In genomic region chr6:73367616-73368015, GRCm38 (mm10) we compare ENCODE assay signal across 8 mouse cellular contexts.
DNase-seq lines count a peak whose midpoint lies in the region; ATAC-seq and TF ChIP-seq lines count a peak whose summit lies in the region.

No protein-coding gene starts in this region.

- TF ChIP-seq EP300 in stomach, postnatal 0 days (optimal IDR thresholded peaks at IDR 0.05): no peak

- H3K4me2 ChIP-seq in heart, embryonic 12.5 days: peak overlapping the region; percentile 59
- H3K4me2 ChIP-seq in kidney, embryonic 16.5 days (replicated peaks; ENCODE audit: low read depth, low read length): peak overlapping the region; percentile 49
- peak overlapping the region; percentile 26 for H3K4me2 ChIP-seq in stomach, postnatal 0 days (replicated peaks; ENCODE audit: low read depth)

- no peaks in the 10 kb centered on the region for H3K36me3 ChIP-seq in heart, embryonic 12.5 days
- no peaks in the 10 kb centered on the region for H3K36me3 ChIP-seq in kidney, embryonic 16.5 days (ENCODE audit: insufficient read depth, low read length)
- no peaks in the 10 kb centered on the region for H3K36me3 ChIP-seq in stomach, postnatal 0 days (ENCODE audit: control insufficient read depth, insufficient read depth, low read length)

- no peaks in the 10 kb centered on the region for H3K9me3 ChIP-seq in heart, embryonic 12.5 days (replicated peaks)
- no peaks in the 10 kb centered on the region for H3K9me3 ChIP-seq in kidney, embryonic 16.5 days (ENCODE audit: low read length)
- no peaks in the 10 kb centered on the region for H3K9me3 ChIP-seq in stomach, postnatal 0 days (ENCODE audit: control insufficient read depth, low read length)

- H3K9ac ChIP-seq in heart, embryonic 12.5 days: no peak overlapping the region
- H3K9ac ChIP-seq in kidney, embryonic 16.5 days (replicated peaks; ENCODE audit: low read length): no peak overlapping the region
- no peak overlapping the region for H3K9ac ChIP-seq in stomach, postnatal 0 days (ENCODE audit: low read length)

- no peak overlapping the region for H3K4me3 ChIP-seq in embryonic fibroblast, embryonic 13.5 days (ENCODE audit: insufficient read depth, low read length)
- peak overlapping the region; percentile 11; the same call in 1 of the 2 replicates for H3K4me3 ChIP-seq in heart, embryonic 12.5 days
- peak overlapping the region; percentile 31 for H3K4me3 ChIP-seq in kidney, embryonic 16.5 days (ENCODE audit: low read length)
- H3K4me3 ChIP-seq in stomach, postnatal 0 days (ENCODE audit: low read depth, low read length): peak overlapping the region; percentile 5

- TF ChIP-seq POLR2A in embryonic fibroblast, embryonic 13.5 days (IDR thresholded peaks at IDR 0.05; ENCODE audit: low read depth, low read length): no peak

- DNase-seq in CD4-positive, CD25-positive, alpha-beta regulatory T cell, adult 2 months (ENCODE audit: low read depth, low spot score): peak; percentile 72
- DNase-seq in brain, adult 2 months (ENCODE audit: low read depth, low spot score): peak; percentile 88
- DNase-seq in liver: peak; percentile 52
- peak; percentile 26 to 41 for DNase-seq in natural killer cell, adult 2 months (ENCODE audit: low spot score in 2 of 2)
- peak; percentile 76 for DNase-seq in stomach, postnatal 0 days (ENCODE audit: low spot score)

- TF ChIP-seq CTCF in embryonic fibroblast, embryonic 13.5 days (IDR thresholded peaks at IDR 0.05; ENCODE audit: borderline replicate concordance, insufficient read depth, low read length): peak; percentile 62; the same call in 1 of the 2 replicates
- TF ChIP-seq CTCF in stomach, postnatal 0 days (IDR thresholded peaks at IDR 0.05; ENCODE audit: low read depth): peak; percentile 98

- H3K27ac ChIP-seq in embryonic fibroblast, embryonic 13.5 days (ENCODE audit: insufficient read depth, low read length): no peak overlapping the region
- H3K27ac ChIP-seq in heart, embryonic 12.5 days (ENCODE audit: poor library complexity, severe bottlenecking): no peak overlapping the region
- no peak overlapping the region for H3K27ac ChIP-seq in kidney, embryonic 16.5 days (ENCODE audit: low read length)
- no peak overlapping the region for H3K27ac ChIP-seq in stomach, postnatal 0 days (replicated peaks)

- no peak for ATAC-seq in heart, embryonic 12.5 days (ENCODE audit: insufficient number of reproducible peaks, low FRiP score)
- ATAC-seq in kidney, embryonic 16.5 days (ENCODE audit: low FRiP score, low TSS enrichment): peak; percentile 90
- ATAC-seq in stomach, postnatal 0 days (ENCODE audit: low FRiP score, low TSS enrichment): peak; percentile 87

- 0 out of 2 replicates have a peak, but pooled peaks cover 20% of the 10 kb centered on the region for H3K27me3 ChIP-seq in heart, embryonic 12.5 days (replicated peaks)
- no peaks in the 10 kb centered on the region for H3K27me3 ChIP-seq in kidney, embryonic 16.5 days (ENCODE audit: insufficient read depth, low read length)
- H3K27me3 ChIP-seq in stomach, postnatal 0 days (ENCODE audit: control insufficient read depth, insufficient read depth, low read length): no peaks in the 10 kb centered on the region

- 5% methylated on average over 5 of the region's 5 CpGs for WGBS in heart, embryonic 12.5 days
- 6% methylated on average over 5 of the region's 5 CpGs for WGBS in kidney, embryonic 16.5 days
- 3% methylated on average over 5 of the region's 5 CpGs for WGBS in stomach, postnatal 0 days

- H3K4me1 ChIP-seq in embryonic fibroblast, embryonic 13.5 days (ENCODE audit: control insufficient read depth, insufficient read depth, low read length): peaks cover 5% of the 10 kb centered on the region; the same call in 1 of the 2 replicates
- H3K4me1 ChIP-seq in heart, embryonic 12.5 days (replicated peaks): no peaks in the 10 kb centered on the region
- peaks cover 12% of the 10 kb centered on the region for H3K4me1 ChIP-seq in kidney, embryonic 16.5 days (ENCODE audit: insufficient read depth, low read length)
- H3K4me1 ChIP-seq in stomach, postnatal 0 days (replicated peaks; ENCODE audit: control insufficient read depth, insufficient read depth): no peaks in the 10 kb centered on the region

Comparison
In these comparisons a context has a peak if more than half of its experiments do, and no peak if none do; other contexts are left out.
1. DNase-seq: peak in every context shown above with its lines; median percentile 88 in brain, adult 2 months; 76 in stomach, postnatal 0 days; 72 in CD4-positive, CD25-positive, alpha-beta regulatory T cell, adult 2 months; 52 in liver; 34 in natural killer cell, adult 2 months.